Mouse (Mus musculus): Measurements from ENCODE around the gene Cdr2l. TPM values are rescaled to one million over a fixed set of nuclear protein-coding genes. Genes with fewer than 3 reads are reported as not detected.
A peak's percentile ranks its signal among the peaks of the same experiment; 100 is the strongest.

The Cdr2l gene
- total and polyA plus RNA-seq, 3 experiments = 0.05 TPM; not detected in 2

- H3K27me3 ChIP-seq (ENCODE audit: insufficient read depth, low read length) = peaks cover 63% of the 10 kb centered on the region
- H3K36me3 ChIP-seq (replicated peaks) = no peaks in the 10 kb centered on the region
- peaks cover 7% of the 10 kb centered on the region for H3K4me1 ChIP-seq (ENCODE audit: insufficient read depth, low read depth, low read length)
- ATAC-seq (ENCODE audit: extremely low read depth, insufficient number of reproducible peaks, low FRiP score, poor library complexity, severe bottlenecking) (no peak), DNase-seq (ENCODE audit: low spot score) (no peak)
- no peak overlapping the region for H3K4me3 ChIP-seq (ENCODE audit: low read depth, low read length)
- H3K9me3 ChIP-seq (replicated peaks) = no peaks in the 10 kb centered on the region
- no peak for TF ChIP-seq GATA1 (IDR thresholded peaks at IDR 0.05; ENCODE audit: borderline replicate concordance, low read length)
- TF ChIP-seq GATA2 (IDR thresholded peaks at IDR 0.05; ENCODE audit: borderline replicate concordance, low read depth, low read length) = no peak
- no peak for TF ChIP-seq TAL1 (conservative IDR thresholded peaks at IDR 0.05; ENCODE audit: low read depth, low read length)
- no peak for TF ChIP-seq CTCF (IDR thresholded peaks at IDR 0.05; ENCODE audit: low read depth, low read length)
- TF ChIP-seq POLR2AphosphoS5 (IDR thresholded peaks at IDR 0.05; ENCODE audit: insufficient replicate concordance, low read depth, low read length) = no peak
Measured at GRCm38 (mm10) chr11:115393721-115394325, 12.1 kb downstream of the Cdr2l start.

- Histone ChIP-seq H3K4me3 (ENCODE audit: low read depth, low read length) (no peak overlapping the region), H3K36me3 (replicated peaks) (no peaks in the 10 kb centered on the region), H3K9me3 (replicated peaks) (no peaks in the 10 kb centered on the region), H3K4me1 (ENCODE audit: insufficient read depth, low read depth, low read length) (peaks cover 9% of the 10 kb centered on the region), H3K27me3 (ENCODE audit: insufficient read depth, low read length) (peaks cover 44% of the 10 kb centered on the region)
- no peak for TF ChIP-seq GATA1 (IDR thresholded peaks at IDR 0.05; ENCODE audit: borderline replicate concordance, low read length)
- TF ChIP-seq CTCF (IDR thresholded peaks at IDR 0.05; ENCODE audit: low read depth, low read length) = no peak
- no peak for TF ChIP-seq POLR2AphosphoS5 (IDR thresholded peaks at IDR 0.05; ENCODE audit: insufficient replicate concordance, low read depth, low read length)
- TF ChIP-seq GATA2 (IDR thresholded peaks at IDR 0.05; ENCODE audit: borderline replicate concordance, low read depth, low read length) = no peak
- TF ChIP-seq TAL1 (conservative IDR thresholded peaks at IDR 0.05; ENCODE audit: low read depth, low read length) = no peak
- DNase-seq (ENCODE audit: low spot score) (no peak), ATAC-seq (ENCODE audit: extremely low read depth, insufficient number of reproducible peaks, low FRiP score, poor library complexity, severe bottlenecking) (no peak)
Measured at GRCm38 (mm10) chr11:115398085-115398484, 16.4 kb downstream of the Cdr2l start.

GRCm38 (mm10) chr11:115400126-115400525, 18.4 kb downstream of the Cdr2l start:
- Histone ChIP-seq H3K4me1 (ENCODE audit: insufficient read depth, low read depth, low read length) (peaks cover 20% of the 10 kb centered on the region), H3K27me3 (ENCODE audit: insufficient read depth, low read length) (peaks cover 25% of the 10 kb centered on the region), H3K9me3 (replicated peaks) (no peaks in the 10 kb centered on the region), H3K36me3 (replicated peaks) (peaks cover 4% of the 10 kb centered on the region), H3K4me3 (ENCODE audit: low read depth, low read length) (no peak overlapping the region)
- DNase-seq (ENCODE audit: low spot score) (no peak), ATAC-seq (ENCODE audit: extremely low read depth, insufficient number of reproducible peaks, low FRiP score, poor library complexity, severe bottlenecking) (no peak)
- TF ChIP-seq POLR2AphosphoS5 (IDR thresholded peaks at IDR 0.05; ENCODE audit: insufficient replicate concordance, low read depth, low read length) (no peak), CTCF (IDR thresholded peaks at IDR 0.05; ENCODE audit: low read depth, low read length) (no peak), TAL1 (conservative IDR thresholded peaks at IDR 0.05; ENCODE audit: low read depth, low read length) (no peak), GATA1 (IDR thresholded peaks at IDR 0.05; ENCODE audit: borderline replicate concordance, low read length) (no peak), GATA2 (IDR thresholded peaks at IDR 0.05; ENCODE audit: borderline replicate concordance, low read depth, low read length) (no peak)

GRCm38 (mm10) chr11:115400630-115401391, 19.1 kb downstream of the Cdr2l start:
- TF ChIP-seq CTCF (IDR thresholded peaks at IDR 0.05; ENCODE audit: low read depth, low read length) (no peak), GATA1 (IDR thresholded peaks at IDR 0.05; ENCODE audit: borderline replicate concordance, low read length) (no peak)
- DNase-seq (ENCODE audit: low spot score) = no peak
- Histone ChIP-seq H3K36me3 (replicated peaks) (peaks cover 11% of the 10 kb centered on the region), H3K4me1 (ENCODE audit: insufficient read depth, low read depth, low read length) (peaks cover 27% of the 10 kb centered on the region), H3K4me3 (ENCODE audit: low read depth, low read length) (no peak overlapping the region), H3K9me3 (replicated peaks) (no peaks in the 10 kb centered on the region), H3K27me3 (ENCODE audit: insufficient read depth, low read length) (peaks cover 19% of the 10 kb centered on the region)
- ATAC-seq (ENCODE audit: extremely low read depth, insufficient number of reproducible peaks, low FRiP score, poor library complexity, severe bottlenecking) = no peak

- peak within 1 kb of the TSS; percentile 86 for H3K4me3 ChIP-seq (ENCODE audit: low read depth, low read length)
- DNase-seq (ENCODE audit: low spot score) (peak; percentile 82), ATAC-seq (ENCODE audit: extremely low read depth, insufficient number of reproducible peaks, low FRiP score, poor library complexity, severe bottlenecking) (peak; percentile 90)
- no peaks in the 10 kb centered on the region for H3K27me3 ChIP-seq (ENCODE audit: insufficient read depth, low read length)
- H3K4me1 ChIP-seq (ENCODE audit: insufficient read depth, low read depth, low read length) = peaks cover 32% of the 10 kb centered on the region
- H3K9me3 ChIP-seq (replicated peaks) = no peaks in the 10 kb centered on the region
- TF ChIP-seq GATA1 (IDR thresholded peaks at IDR 0.05; ENCODE audit: borderline replicate concordance, low read length) (no peak), TAL1 (conservative IDR thresholded peaks at IDR 0.05; ENCODE audit: low read depth, low read length) (no peak), POLR2AphosphoS5 (IDR thresholded peaks at IDR 0.05; ENCODE audit: insufficient replicate concordance, low read depth, low read length) (no peak), CTCF (IDR thresholded peaks at IDR 0.05; ENCODE audit: low read depth, low read length) (no peak), GATA2 (IDR thresholded peaks at IDR 0.05; ENCODE audit: borderline replicate concordance, low read depth, low read length) (no peak)
- H3K36me3 ChIP-seq (replicated peaks) = peaks cover 38% of the 10 kb centered on the region
Measured at GRCm38 (mm10) chr11:115403338-115404124, 21.8 kb downstream of the Cdr2l start, which contains the start of gene Mrpl58. Gene Mrpl58, plus strand, starts transcription at chr11:115403752.

- peaks cover 60% of the 10 kb centered on the region for H3K36me3 ChIP-seq (replicated peaks)
- ATAC-seq (ENCODE audit: extremely low read depth, insufficient number of reproducible peaks, low FRiP score, poor library complexity, severe bottlenecking) = no peak
- peaks cover 37% of the 10 kb centered on the region for H3K4me1 ChIP-seq (ENCODE audit: insufficient read depth, low read depth, low read length)
- no peak for DNase-seq (ENCODE audit: low spot score)
- no peak overlapping the region for H3K4me3 ChIP-seq (ENCODE audit: low read depth, low read length)
- H3K9me3 ChIP-seq (replicated peaks) = no peaks in the 10 kb centered on the region
- H3K27me3 ChIP-seq (ENCODE audit: insufficient read depth, low read length) = no peaks in the 10 kb centered on the region
- TF ChIP-seq TAL1 (conservative IDR thresholded peaks at IDR 0.05; ENCODE audit: low read depth, low read length) = no peak
Measured at GRCm38 (mm10) chr11:115405723-115406122, 24.0 kb downstream of the Cdr2l start.
